Mouse (Mus musculus) olfactory bulb, adult 2 months (tissue): ENCODE measurements at regions not wholly inside any gene's neighbourhood (a gene's known extent, or its start where the extent isn't known, plus 50 kb on each side); places are given as distances from the start of the nearest gene placed in this dataset.

Experiments
- CTCF ChIP-seq: fragments of 200-500 bp; IDR thresholded peaks from 2 replicates; pipeline ENCODE4 v1.5.1; 2012; ENCODE audit warnings: low read depth, mild to moderate bottlenecking, low read length, moderate library complexity; ENCODE audit not compliant: insufficient read depth
- POLR2A ChIP-seq: fragments of 200-500 bp; IDR thresholded peaks from 2 replicates; pipeline ENCODE4 v1.6.1; 2012; ENCODE audit warnings: mild to moderate bottlenecking, low read depth, low read length, moderate library complexity; ENCODE audit not compliant: insufficient read depth

- TF ChIP-seq POLR2A (no peak), CTCF (no peak)
Observed at GRCm38 (mm10) chr8:103570864-103571425, 530.5 kb upstream of the Cdh5 start.
